Mouse (Mus musculus): ENCODE measurements at regions not wholly inside any gene's neighbourhood (a gene's known extent, or its start where the extent isn't known, plus 50 kb on each side); places are given as distances from the start of the nearest gene placed in this dataset.

DNA sequence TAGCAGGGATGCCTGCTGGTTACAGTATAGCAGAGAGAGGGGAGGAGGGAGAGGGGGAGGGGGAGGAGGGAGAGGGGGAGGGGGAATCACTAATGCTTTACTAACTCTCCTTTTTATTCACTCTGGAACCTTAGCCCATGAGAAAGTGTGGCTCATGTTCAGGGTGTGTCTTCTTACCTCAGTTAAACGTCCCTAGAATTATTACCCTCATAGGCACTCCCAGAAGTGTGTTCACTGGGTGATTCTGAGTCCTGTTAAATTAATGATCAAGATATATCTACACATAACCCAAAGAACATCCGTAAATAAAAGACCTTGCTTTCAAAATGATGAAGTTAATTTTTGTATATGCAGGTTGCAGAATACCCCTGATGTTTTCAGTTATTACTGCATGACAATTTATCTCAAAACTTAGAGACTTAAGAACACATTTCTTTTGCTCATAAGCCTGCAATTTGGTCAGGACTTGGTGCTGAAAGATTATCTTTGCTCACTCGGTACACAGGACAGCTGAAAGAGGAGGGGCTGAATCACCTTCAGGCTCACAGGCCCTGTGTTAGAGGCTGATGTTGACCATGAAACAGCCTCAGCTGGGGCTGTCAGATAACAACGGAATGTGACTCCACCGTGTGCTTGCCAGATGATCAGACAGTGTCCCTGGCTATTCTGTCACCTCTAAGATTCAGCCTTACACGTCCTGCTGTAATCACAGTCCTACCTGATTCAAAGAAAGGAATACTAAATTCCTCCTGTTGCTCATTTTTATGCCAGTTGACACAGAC lies 195.0 kb downstream of the Pik3r1 start:
- H3K4me1 ChIP-seq (ENCODE audit: control insufficient read depth in 1 of 2, insufficient read depth in 2 of 2): peaks cover 7 to 19% of the 10 kb centered on the region in 2 experiments
- in situ Hi-C loops (cut with MboI; ENCODE audit: low pct_ligation_motif_present, low pct_unique_long_range_greater_than_20kb, low sequenced_read_pairs) (no loop called here), dilution Hi-C loops (cut with MboI; ENCODE audit: extremely low pct_ligation_motif_present, extremely low pct_unique_long_range_greater_than_20kb, low sequenced_read_pairs) (no loop called here)
- no peak for TF ChIP-seq TBP (conservative IDR thresholded peaks at IDR 0.05; ENCODE audit: low read depth, low read length)
- no peak for TF ChIP-seq MAZ (IDR thresholded peaks at IDR 0.05; ENCODE audit: low read depth, low read length)
- no peak for TF ChIP-seq GABPA (IDR thresholded peaks at IDR 0.05; ENCODE audit: insufficient replicate concordance, low read depth, low read length)
- no peak for TF ChIP-seq RCOR1 (conservative IDR thresholded peaks at IDR 0.05; ENCODE audit: low read depth, low read length)
- TF ChIP-seq JUN (IDR thresholded peaks at IDR 0.05; ENCODE audit: insufficient read depth, low read depth, low read length): no peak
- TF ChIP-seq ELF1 (IDR thresholded peaks at IDR 0.05; ENCODE audit: low read depth, low read length): no peak
- TF ChIP-seq RAD21 (IDR thresholded peaks at IDR 0.05; ENCODE audit: low read depth, low read length): no peak
- no peak for TF ChIP-seq PAX5 (IDR thresholded peaks at IDR 0.05; ENCODE audit: low read length)
- no peak for TF ChIP-seq NELFE (IDR thresholded peaks at IDR 0.05; ENCODE audit: low read depth, low read length)
- TF ChIP-seq POLR2A (IDR thresholded peaks at IDR 0.05; ENCODE audit: low read depth, low read length): no peak
- no peak for TF ChIP-seq EP300 (IDR thresholded peaks at IDR 0.05; ENCODE audit: low read length)
- no peak for TF ChIP-seq SMC3 (IDR thresholded peaks at IDR 0.05; ENCODE audit: low read depth, low read length)
- TF ChIP-seq ETS1 (conservative IDR thresholded peaks at IDR 0.05; ENCODE audit: low read depth, low read length): no peak
- no peak for TF ChIP-seq CTCF (conservative IDR thresholded peaks at IDR 0.05 in 1 of 2, IDR thresholded peaks at IDR 0.05 in 1 of 2; ENCODE audit: low read depth in 2 of 2, low read length in 2 of 2)
- no peak for TF ChIP-seq USF2 (conservative IDR thresholded peaks at IDR 0.05; ENCODE audit: low read depth, low read length)
- TF ChIP-seq MAFK (IDR thresholded peaks at IDR 0.05; ENCODE audit: insufficient replicate concordance, low read length): no peak
- no peak for TF ChIP-seq IRF4 (IDR thresholded peaks at IDR 0.05; ENCODE audit: low read depth, low read length)
- no peaks in the 10 kb centered on the region for H3K9me3 ChIP-seq (replicated peaks; ENCODE audit: low read length)
- no peaks in the 10 kb centered on the region for H3K27me3 ChIP-seq (replicated peaks)
- H3K79me2 ChIP-seq (replicated peaks; ENCODE audit: control insufficient read depth, extremely low read depth, insufficient read depth, poor library complexity, severe bottlenecking): no peaks in the 10 kb centered on the region
- no peaks in the 10 kb centered on the region for H3K36me3 ChIP-seq (replicated peaks in 1 of 2; ENCODE audit: control insufficient read depth in 1 of 2, insufficient read depth in 1 of 2, low read length in 1 of 2)
- no peak for DNase-seq (ENCODE audit: extremely low read depth)
- H3K4me2 ChIP-seq (ENCODE audit: insufficient read depth, low read depth, poor library complexity, severe bottlenecking): no peak overlapping the region
- no peak overlapping the region for H3K4me3 ChIP-seq (replicated peaks in 1 of 3; ENCODE audit: low read depth in 2 of 3, low read length in 2 of 3, poor library complexity in 1 of 3)
- H3K27ac ChIP-seq (ENCODE audit: insufficient read depth, low read depth): no peak overlapping the region
- H3K9ac ChIP-seq (ENCODE audit: insufficient read depth, low read depth): no peak overlapping the region

DNA sequence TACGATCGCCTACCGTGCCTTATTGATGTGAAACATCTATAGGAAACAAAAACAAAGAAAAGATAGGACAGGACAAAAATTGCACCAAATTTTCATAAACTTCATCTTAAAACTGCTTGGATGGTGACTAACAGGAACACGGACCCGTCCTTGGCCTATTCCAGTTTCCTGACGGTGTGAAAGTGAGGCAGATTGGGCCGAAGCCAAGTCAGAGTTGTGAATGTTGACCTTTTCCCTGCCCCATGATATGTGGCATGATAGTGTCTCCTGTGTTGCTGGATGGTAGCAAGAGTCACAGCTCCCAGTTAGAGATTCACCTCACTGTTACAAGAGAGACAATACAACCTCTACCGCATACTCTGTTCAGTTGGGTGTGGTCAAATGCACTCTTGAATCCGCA lies 195.8 kb downstream of the Pik3r1 start:
- peaks cover 7 to 19% of the 10 kb centered on the region in 2 experiments for H3K4me1 ChIP-seq (ENCODE audit: control insufficient read depth in 1 of 2, insufficient read depth in 2 of 2)
- no peaks in the 10 kb centered on the region for H3K9me3 ChIP-seq (replicated peaks; ENCODE audit: low read length)
- TF ChIP-seq IRF4 (IDR thresholded peaks at IDR 0.05; ENCODE audit: low read depth, low read length): no peak
- no peak for TF ChIP-seq POLR2A (IDR thresholded peaks at IDR 0.05; ENCODE audit: low read depth, low read length)
- no peak for TF ChIP-seq RCOR1 (conservative IDR thresholded peaks at IDR 0.05; ENCODE audit: low read depth, low read length)
- no peak for TF ChIP-seq SMC3 (IDR thresholded peaks at IDR 0.05; ENCODE audit: low read depth, low read length)
- H3K36me3 ChIP-seq (replicated peaks in 1 of 2; ENCODE audit: control insufficient read depth in 1 of 2, insufficient read depth in 1 of 2, low read length in 1 of 2): no peaks in the 10 kb centered on the region
- dilution Hi-C loops (cut with MboI; ENCODE audit: extremely low pct_ligation_motif_present, extremely low pct_unique_long_range_greater_than_20kb, low sequenced_read_pairs): no loop called here
- no peak for DNase-seq (ENCODE audit: extremely low read depth)
- no peak overlapping the region for H3K27ac ChIP-seq (ENCODE audit: insufficient read depth, low read depth)
- no peaks in the 10 kb centered on the region for H3K79me2 ChIP-seq (replicated peaks; ENCODE audit: control insufficient read depth, extremely low read depth, insufficient read depth, poor library complexity, severe bottlenecking)
- in situ Hi-C loops (cut with MboI; ENCODE audit: low pct_ligation_motif_present, low pct_unique_long_range_greater_than_20kb, low sequenced_read_pairs): no loop called here
- H3K4me3 ChIP-seq (replicated peaks in 1 of 3; ENCODE audit: low read depth in 2 of 3, low read length in 2 of 3, poor library complexity in 1 of 3): no peak overlapping the region
- no peaks in the 10 kb centered on the region for H3K27me3 ChIP-seq (replicated peaks)
- no peak overlapping the region for H3K9ac ChIP-seq (ENCODE audit: insufficient read depth, low read depth)
- H3K4me2 ChIP-seq (ENCODE audit: insufficient read depth, low read depth, poor library complexity, severe bottlenecking): no peak overlapping the region

All from CH12.LX (cell line).